Mouse (Mus musculus): Measurements from ENCODE around the gene Tmem45a2. TPM values are rescaled to one million over a fixed set of nuclear protein-coding genes. Genes with fewer than 3 reads are reported as not detected.
"Not testable (repeated sequence)": the region's sequence is repeated elsewhere in the genome, so short reads cannot be mapped to it uniquely, and the experiment has no call there.

The Tmem45a2 gene
- not detected in 2 replicates for polyA plus RNA-seq (2012; rRNA removed)

GRCm38 (mm10) chr16:57071132-57071639 lies at the start of gene Tmem45a2:
TSS of gene Tmem45a2 (minus strand) at chr16:57071372.
- no peak for DNase-seq (ENCODE audit: low read depth, low spot score)
- WGBS, result 91% methylated on average over 5 of the region's 5 CpGs

GRCm38 (mm10) chr16:57117562-57117961 lies 46.4 kb upstream of the Tmem45a2 start:
- 73% methylated on average over 2 of the region's 2 CpGs for WGBS
- DNase-seq (ENCODE audit: low read depth, low spot score), result no peak

GRCm38 (mm10) chr16:57116066-57116465 lies 44.9 kb upstream of the Tmem45a2 start:
- no peak for DNase-seq (ENCODE audit: low read depth, low spot score)

- 52% methylated on average over 5 of the region's 5 CpGs for WGBS
- no peak for DNase-seq (ENCODE audit: low read depth, low spot score)
These were observed 35.2 kb upstream of the Tmem45a2 start for GRCm38 (mm10) chr16:57106185-57106960.

GRCm38 (mm10) chr16:57101174-57101573 lies 30.0 kb upstream of the Tmem45a2 start:
- no peak for DNase-seq (ENCODE audit: low read depth, low spot score)
- WGBS, result 22% methylated on average over 1 of the region's 1 CpGs

GRCm38 (mm10) chr16:57099572-57100237 lies 28.5 kb upstream of the Tmem45a2 start:
- WGBS, result 80% methylated on average over 5 of the region's 5 CpGs
- no peak for DNase-seq (ENCODE audit: low read depth, low spot score)

- DNase-seq (ENCODE audit: low read depth, low spot score), result no peak
- 55% methylated on average over 7 of the region's 7 CpGs for WGBS
These were observed 27.4 kb upstream of the Tmem45a2 start for GRCm38 (mm10) chr16:57098468-57099144.

GRCm38 (mm10) chr16:57092911-57093605 lies 21.9 kb upstream of the Tmem45a2 start:
- peak; percentile 29 for DNase-seq (ENCODE audit: low read depth, low spot score)
- 25% methylated on average over 6 of the region's 6 CpGs for WGBS

GRCm38 (mm10) chr16:57092460-57092859 lies 21.3 kb upstream of the Tmem45a2 start:
- 25% methylated on average over 4 of the region's 4 CpGs for WGBS
- no peak for DNase-seq (ENCODE audit: low read depth, low spot score)

GRCm38 (mm10) chr16:57079577-57079976 lies 8.4 kb upstream of the Tmem45a2 start:
- DNase-seq (ENCODE audit: low read depth, low spot score), result no peak
- WGBS, result 45% methylated on average over 4 of the region's 4 CpGs

- DNase-seq (ENCODE audit: low read depth, low spot score), result no peak
- WGBS, result 65% methylated on average over 7 of the region's 7 CpGs
These were observed 4.8 kb upstream of the Tmem45a2 start for GRCm38 (mm10) chr16:57075986-57076385.

GRCm38 (mm10) chr16:57062045-57062444 lies 9.1 kb downstream of the Tmem45a2 start:
- no peak for DNase-seq (ENCODE audit: low read depth, low spot score)
- WGBS, result 73% methylated on average over 3 of the region's 3 CpGs

- 56% methylated on average over 4 of the region's 4 CpGs for WGBS
- DNase-seq (ENCODE audit: low read depth, low spot score), result no peak
These were observed 14.2 kb downstream of the Tmem45a2 start for GRCm38 (mm10) chr16:57056995-57057394.

GRCm38 (mm10) chr16:57049974-57050373 lies 21.2 kb downstream of the Tmem45a2 start:
- DNase-seq (ENCODE audit: low read depth, low spot score), result no peak
- WGBS, result 95% methylated on average over 3 of the region's 3 CpGs

- DNase-seq (ENCODE audit: low read depth, low spot score), result no peak
- 21% methylated on average over 5 of the region's 5 CpGs for WGBS
These were observed 32.6 kb downstream of the Tmem45a2 start for GRCm38 (mm10) chr16:57038600-57038999.

GRCm38 (mm10) chr16:57030150-57030885 lies 40.9 kb downstream of the Tmem45a2 start:
- 56% methylated on average over 7 of the region's 7 CpGs for WGBS
- DNase-seq (ENCODE audit: low read depth, low spot score), result no peak

- DNase-seq (ENCODE audit: low read depth, low spot score), result not testable (repeated sequence)
- 71% methylated on average over 9 of the region's 9 CpGs for WGBS
These were observed 72.9 kb downstream of the Tmem45a2 start for GRCm38 (mm10) chr16:56998283-56998682.

Measured in large intestine, adult 2 months (tissue).